Comparison of ENCODE assay signal across 11 mouse cellular contexts in the genomic region with DNA sequence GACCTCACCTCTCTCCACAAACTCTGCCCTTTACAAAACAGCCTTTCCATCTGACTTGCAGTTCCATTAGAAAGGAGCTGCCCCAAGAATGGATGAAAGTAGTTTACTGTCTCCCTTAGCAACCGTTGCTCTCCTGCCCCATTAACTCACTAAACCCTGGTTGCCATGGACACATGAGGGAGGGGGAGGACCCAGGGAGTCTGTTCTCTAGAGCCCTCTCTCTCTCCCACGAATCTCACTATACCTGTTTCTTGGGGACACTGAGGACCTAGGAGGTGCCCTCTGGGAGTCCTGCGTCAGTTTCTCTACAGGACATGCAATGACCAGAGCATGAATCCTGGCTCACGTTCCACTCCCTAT. TPM values are rescaled to one million over a fixed set of nuclear protein-coding genes. Genes with fewer than 3 reads are reported as not detected.
DNase-seq lines count a peak whose midpoint lies in the region; ATAC-seq and TF ChIP-seq lines count a peak whose summit lies in the region.
"Had no signal": no experiment of that assay in that cellular context is flagged by ENCODE, and none has a peak within 500 bp of the region (broad histone marks: within the 10 kb centered on the region; RNA-seq: fewer than 3 reads in every experiment).

No protein-coding gene starts in this region.

- TF ChIP-seq RAD21 in CH12.LX (IDR thresholded peaks at IDR 0.05; ENCODE audit: low read depth, low read length): no peak

- in situ Hi-C loops in CH12.LX (cut with MboI; ENCODE audit: low pct_ligation_motif_present, low pct_unique_long_range_greater_than_20kb, low sequenced_read_pairs): no loop called here

- H3K9ac ChIP-seq in CH12.LX (ENCODE audit: insufficient read depth, low read depth): no peak overlapping the region
- H3K9ac ChIP-seq in midbrain, embryonic 12.5 days (replicated peaks): peak overlapping the region; percentile 48; the same call in 1 of the 2 replicates

- H3K4me1 ChIP-seq in CH12.LX (ENCODE audit: control insufficient read depth in 1 of 2, insufficient read depth in 2 of 2): peaks cover 7 to 21% of the 10 kb centered on the region in 2 experiments
- H3K4me1 ChIP-seq in midbrain, embryonic 12.5 days: peaks cover 72% of the 10 kb centered on the region

- no peak overlapping the region for H3K4me2 ChIP-seq in CH12.LX (ENCODE audit: insufficient read depth, low read depth, poor library complexity, severe bottlenecking)
- H3K4me2 ChIP-seq in midbrain, embryonic 12.5 days (replicated peaks): peak overlapping the region; percentile 44

- H3K4me3 ChIP-seq in CH12.LX (replicated peaks in 1 of 3; ENCODE audit: low read depth in 2 of 3, low read length in 2 of 3, poor library complexity in 1 of 3): no peak overlapping the region
- H3K4me3 ChIP-seq in midbrain, embryonic 12.5 days: no peak overlapping the region
- H3K4me3 ChIP-seq: megakaryocyte, embryonic 14.5 days had no signal

- no peak for TF ChIP-seq POLR2A in CH12.LX (IDR thresholded peaks at IDR 0.05; ENCODE audit: low read depth, low read length)

- 10% methylated on average over 4 of the region's 4 CpGs for WGBS in midbrain, embryonic 12.5 days

- no peak for TF ChIP-seq CTCF in CH12.LX (conservative IDR thresholded peaks at IDR 0.05 in 1 of 2, IDR thresholded peaks at IDR 0.05 in 1 of 2; ENCODE audit: low read depth in 2 of 2, low read length in 2 of 2)

- no peaks in the 10 kb centered on the region for H3K27me3 ChIP-seq in CH12.LX (replicated peaks)
- H3K27me3 ChIP-seq in midbrain, embryonic 12.5 days: no peaks in the 10 kb centered on the region

- dilution Hi-C loops in CH12.LX (cut with MboI; ENCODE audit: extremely low pct_ligation_motif_present, extremely low pct_unique_long_range_greater_than_20kb, low sequenced_read_pairs): no loop called here

- no peaks in the 10 kb centered on the region for H3K79me2 ChIP-seq in CH12.LX (replicated peaks; ENCODE audit: control insufficient read depth, extremely low read depth, insufficient read depth, poor library complexity, severe bottlenecking)

- H3K27ac ChIP-seq in CH12.LX (ENCODE audit: insufficient read depth, low read depth): no peak overlapping the region
- H3K27ac ChIP-seq in midbrain, embryonic 12.5 days (replicated peaks): peak overlapping the region; percentile 94

- DNase-seq in CH12.LX (ENCODE audit: extremely low read depth): peak; percentile 11
- DNase-seq in embryo, embryonic 11 days: peak; percentile 86
- peak; percentile 45 to 49 for DNase-seq in kidney, adult 8-10 months
- DNase-seq in cerebellum, adult 9-11 months: no peak
- DNase-seq in gastrocnemius, adult 18-20 months (ENCODE audit: low spot score): no peak

- peak; percentile 72 for ATAC-seq in midbrain, embryonic 12.5 days (ENCODE audit: low FRiP score, low read depth)
- ATAC-seq in inflammation-experienced regulatory T-cells, adult 6 months: no peak
- no peak for ATAC-seq in activated CD4-positive, CD25-positive, alpha-beta regulatory T cell, adult 4 months

- TF ChIP-seq EP300 in CH12.LX (IDR thresholded peaks at IDR 0.05; ENCODE audit: low read length): no peak

- H3K36me3 ChIP-seq in CH12.LX (replicated peaks in 1 of 2; ENCODE audit: control insufficient read depth in 1 of 2, insufficient read depth in 1 of 2, low read length in 1 of 2): peaks cover 3 to 44% of the 10 kb centered on the region in 2 experiments
- H3K36me3 ChIP-seq in midbrain, embryonic 12.5 days: peaks cover 17% of the 10 kb centered on the region

- no peaks in the 10 kb centered on the region for H3K9me3 ChIP-seq in CH12.LX (replicated peaks; ENCODE audit: low read length)
- no peaks in the 10 kb centered on the region for H3K9me3 ChIP-seq in midbrain, embryonic 12.5 days
- H3K9me3 ChIP-seq: G1E; megakaryocyte, embryonic 14.5 days had no signal

TF ChIP-seq in CH12.LX, 34 proteins besides CTCF, POLR2A, EP300 and RAD21:
- no peak for TF ChIP-seq ZNF384 (IDR thresholded peaks at IDR 0.05; ENCODE audit: low read depth, low read length)
- no peak for TF ChIP-seq USF2 (conservative IDR thresholded peaks at IDR 0.05; ENCODE audit: low read depth, low read length)
- TF ChIP-seq ZKSCAN1 (IDR thresholded peaks at IDR 0.05; ENCODE audit: borderline replicate concordance, low read depth, low read length): no peak
- no peak for TF ChIP-seq GABPA (IDR thresholded peaks at IDR 0.05; ENCODE audit: insufficient replicate concordance, low read depth, low read length)
- no peak for TF ChIP-seq SMC3 (IDR thresholded peaks at IDR 0.05; ENCODE audit: low read depth, low read length)
- no peak for TF ChIP-seq MAZ (IDR thresholded peaks at IDR 0.05; ENCODE audit: low read depth, low read length)
- TF ChIP-seq POLR2AphosphoS2 (IDR thresholded peaks at IDR 0.05; ENCODE audit: low read depth, low read length): no peak
- no peak for TF ChIP-seq NRF1 (IDR thresholded peaks at IDR 0.05; ENCODE audit: low read depth, low read length)
- no peak for TF ChIP-seq JUND (conservative IDR thresholded peaks at IDR 0.05; ENCODE audit: low read depth, low read length)
- TF ChIP-seq HCFC1 (IDR thresholded peaks at IDR 0.05; ENCODE audit: low read depth, low read length): no peak
- TF ChIP-seq CHD1 (IDR thresholded peaks at IDR 0.05; ENCODE audit: low read depth, low read length): no peak
- TF ChIP-seq MAFK (IDR thresholded peaks at IDR 0.05; ENCODE audit: insufficient replicate concordance, low read length): no peak
- no peak for TF ChIP-seq BHLHE40 (IDR thresholded peaks at IDR 0.05; ENCODE audit: low read depth, low read length)
- TF ChIP-seq TCF12 (IDR thresholded peaks at IDR 0.05; ENCODE audit: low read depth, low read length): no peak
- no peak for TF ChIP-seq MAX (IDR thresholded peaks at IDR 0.05; ENCODE audit: low read length)
- no peak for TF ChIP-seq CHD2 (IDR thresholded peaks at IDR 0.05; ENCODE audit: low read length)
- no peak for TF ChIP-seq E2F4 (IDR thresholded peaks at IDR 0.05; ENCODE audit: insufficient replicate concordance, low read depth, low read length)
- no peak for TF ChIP-seq MEF2A (IDR thresholded peaks at IDR 0.05; ENCODE audit: borderline replicate concordance, low read depth, low read length)
- TF ChIP-seq NELFE (IDR thresholded peaks at IDR 0.05; ENCODE audit: low read depth, low read length): no peak
- TF ChIP-seq MYC (IDR thresholded peaks at IDR 0.05; ENCODE audit: low read depth, low read length): no peak

RNA-seq across cellular contexts. Expression of gene Crocc, which starts 10.9 kb away (rescaled TPM):
- total RNA-seq in CH12.LX (2012; rRNA removed) (5.9 and 8.3 TPM in 2 replicates), CH12.LX (2014; rRNA removed) (3.5 and 4.3 TPM in 2 replicates)
- polyA plus RNA-seq in CH12.LX (2012; ENCODE audit: insufficient read length, low read depth): 4.8 and 8.6 TPM in 2 replicates
- 14.2 and 15.9 TPM in 2 replicates for polyA plus RNA-seq in midbrain, embryonic 12.5 days (2016; fragmentation: Nextera tagmentation; extraction: Ambion mirVana)
- polyA plus RNA-seq in inflammation-experienced regulatory T-cells, adult 6 months (2017; shearing (Covaris generic)): 1 to 10 TPM in 1 of 3 experiments, under 1 TPM in 2; 0.67 to 1.2 (median 0.67) TPM
- total RNA-seq in gastrocnemius, adult 18-20 months (2021): 1 to 10 TPM; 2.0 to 2.5 TPM
- 1 to 10 TPM in 1 of 2 experiments, under 1 TPM in 1; 0.98 to 1.4 TPM for polyA plus RNA-seq in activated CD4-positive, CD25-positive, alpha-beta regulatory T cell, adult 4 months (2017; shearing (Covaris generic))

RNA-seq across cellular contexts. Expression of gene Necap2, which starts 28.7 kb away (rescaled TPM):
- total RNA-seq in CH12.LX (2012; rRNA removed) (32.6 and 38.9 TPM in 2 replicates), CH12.LX (2014; rRNA removed) (34.8 and 41.0 TPM in 2 replicates)
- polyA plus RNA-seq in CH12.LX (2012; ENCODE audit: insufficient read length, low read depth): 41.7 and 45.1 TPM in 2 replicates
- 54.7 and 56.8 TPM in 2 replicates for polyA plus RNA-seq in midbrain, embryonic 12.5 days (2016; fragmentation: Nextera tagmentation; extraction: Ambion mirVana)
- polyA plus RNA-seq in inflammation-experienced regulatory T-cells, adult 6 months (2017; shearing (Covaris generic)): 10 to 100 TPM; 85.9 to 95.9 (median 91.8) TPM
- 10 to 100 TPM; 12.9 to 16.2 TPM for total RNA-seq in gastrocnemius, adult 18-20 months (2021)
- polyA plus RNA-seq in activated CD4-positive, CD25-positive, alpha-beta regulatory T cell, adult 4 months (2017; shearing (Covaris generic)): 100 to 1,000 TPM in 1 of 2 experiments, 10 to 100 TPM in 1; 85.5 to 101 TPM

RNA-seq across cellular contexts. Expression of gene Spata21, which starts 38.7 kb away (rescaled TPM):
- not detected in 2 replicates for total RNA-seq in CH12.LX (2012; rRNA removed)
- total RNA-seq in CH12.LX (2014; rRNA removed): not detected in 2 replicates
- polyA plus RNA-seq in CH12.LX (2012; ENCODE audit: insufficient read length, low read depth): not detected in 2 replicates
- 0.31 TPM in 1 of 2 replicates, not detected in the other for polyA plus RNA-seq in midbrain, embryonic 12.5 days (2016; fragmentation: Nextera tagmentation; extraction: Ambion mirVana)
- 1 to 10 TPM; 1.1 to 1.5 (median 1.5) TPM for polyA plus RNA-seq in inflammation-experienced regulatory T-cells, adult 6 months (2017; shearing (Covaris generic))
- total RNA-seq in gastrocnemius, adult 18-20 months (2021): not detected
- polyA plus RNA-seq in activated CD4-positive, CD25-positive, alpha-beta regulatory T cell, adult 4 months (2017; shearing (Covaris generic)): under 1 TPM; 0.29 to 0.88 TPM
- total RNA-seq: common myeloid progenitor, adult 5-6 weeks; G1E had no signal
- polyA plus RNA-seq: G1E had no signal

RNA-seq across cellular contexts. Expression of gene Mfap2, which starts 39.2 kb away (rescaled TPM):
- total RNA-seq in CH12.LX (2012; rRNA removed) (not detected in 2 replicates), CH12.LX (2014; rRNA removed) (not detected in 2 replicates)
- not detected in 2 replicates for polyA plus RNA-seq in CH12.LX (2012; ENCODE audit: insufficient read length, low read depth)
- polyA plus RNA-seq in midbrain, embryonic 12.5 days (2016; fragmentation: Nextera tagmentation; extraction: Ambion mirVana): 240 and 287 TPM in 2 replicates
- polyA plus RNA-seq in inflammation-experienced regulatory T-cells, adult 6 months (2017; shearing (Covaris generic)): not detected
- total RNA-seq in gastrocnemius, adult 18-20 months (2021): 1 to 10 TPM; 1.1 to 2.3 TPM
- not detected for polyA plus RNA-seq in activated CD4-positive, CD25-positive, alpha-beta regulatory T cell, adult 4 months (2017; shearing (Covaris generic))
- total RNA-seq: common myeloid progenitor, adult 5-6 weeks; G1E had no signal
- polyA plus RNA-seq: G1E had no signal

Comparison
In these comparisons a context has a peak if more than half of its experiments do, and no peak if none do; other contexts are left out.
1. DNase-seq: peak in CH12.LX (single experiment), embryo, embryonic 11 days (single experiment) and kidney, adult 8-10 months (2 of 2); none in cerebellum, adult 9-11 months (single experiment) and gastrocnemius, adult 18-20 months (single experiment).